Mouse (Mus musculus) thymus, postnatal 4 days (tissue): ENCODE data around the gene St3gal4.
A peak's percentile ranks its signal among the peaks of the same experiment; 100 is the strongest.

Experiments used
- DNase-seq: peaks from one replicate; pipeline ENCODE4 v3.0.0; 2021

St3gal4 gene

DNA sequence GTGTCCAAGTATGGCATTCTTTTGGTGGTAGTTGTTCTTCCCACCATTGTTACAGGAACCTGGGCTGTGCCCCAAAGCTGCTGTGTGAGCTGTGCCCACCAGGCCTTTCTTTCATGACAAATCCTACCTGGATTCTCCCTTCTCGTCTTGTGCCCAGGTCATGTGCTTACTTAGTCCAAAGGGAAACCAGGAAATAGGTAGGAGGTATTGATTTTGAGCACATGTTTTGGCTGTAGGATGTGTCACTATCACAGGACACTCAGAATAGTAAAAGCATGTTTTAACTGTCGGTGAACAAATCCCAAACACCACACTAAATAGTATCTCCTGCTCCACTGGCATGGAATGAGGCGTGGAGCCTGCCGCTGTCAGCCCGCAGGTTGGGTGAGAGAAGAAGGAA, 8.5 kb upstream of the St3gal4 start:
- DNase-seq: no peak

DNA sequence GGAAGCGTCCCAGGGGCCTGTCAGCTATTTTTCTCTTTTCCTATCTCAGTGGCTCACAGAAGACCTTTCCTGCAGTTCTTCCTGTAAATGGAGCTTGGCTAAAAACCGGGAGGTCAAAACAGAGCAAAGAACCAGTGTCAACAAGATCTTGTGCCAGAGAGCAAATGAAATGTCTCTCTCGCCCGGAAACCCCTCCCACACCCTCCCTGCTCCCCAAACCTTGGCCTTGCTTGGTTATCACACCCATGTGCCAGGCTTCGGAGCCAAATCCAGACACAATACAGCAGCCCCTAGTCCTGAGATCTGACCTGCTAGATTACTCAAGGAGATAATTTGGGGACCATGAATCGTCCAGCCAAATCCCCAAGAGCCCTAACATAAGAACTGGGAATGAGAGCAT, 8.1 kb upstream of the St3gal4 start:
- DNase-seq: no peak

- DNase-seq: peak; percentile 25
Measured at GRCm38 (mm10) chr9:35124678-35124955, 5.5 kb upstream of the St3gal4 start.

DNA sequence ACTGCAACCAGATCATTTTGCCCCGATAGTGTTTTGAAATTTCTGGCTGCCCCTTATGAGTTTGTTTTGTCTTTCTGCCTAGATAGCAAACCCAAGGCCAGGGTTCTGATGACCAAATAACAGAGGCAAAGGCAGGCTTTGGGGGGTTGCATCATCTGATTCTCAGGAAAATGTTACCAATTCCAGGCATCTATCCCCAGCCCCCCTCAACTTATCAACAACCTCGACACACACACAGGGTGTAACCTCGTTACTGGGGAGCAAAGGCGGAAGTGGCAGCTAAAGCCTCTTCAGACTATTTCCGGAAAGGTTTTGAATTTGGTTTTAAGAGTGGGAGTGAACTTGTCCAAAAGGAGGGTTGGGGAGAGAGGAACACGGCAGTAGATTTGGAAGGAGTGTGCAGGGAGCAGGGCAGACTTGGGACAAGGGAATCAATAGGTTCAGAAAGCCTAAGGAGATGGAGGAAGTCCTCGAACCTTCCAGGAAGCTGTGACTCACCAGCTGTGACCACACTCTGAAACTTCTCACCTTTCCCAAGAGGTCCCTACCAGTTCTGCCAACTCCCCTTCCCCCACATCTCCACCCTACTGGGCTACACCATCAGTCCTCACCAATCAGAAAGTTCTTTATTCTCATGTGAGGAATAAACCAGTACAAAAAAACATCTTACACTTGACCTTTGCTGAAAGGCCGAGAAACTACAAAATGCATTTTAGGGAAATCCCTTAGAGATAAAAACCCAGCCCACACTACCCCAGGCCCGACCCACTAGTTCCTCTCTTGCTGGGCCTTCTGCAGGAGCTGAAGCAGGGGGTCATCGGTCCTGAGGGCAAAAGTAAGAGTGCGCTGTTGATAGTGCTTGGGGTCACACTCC, 5.0 kb upstream of the St3gal4 start:
- DNase-seq: peak; percentile 51

DNA sequence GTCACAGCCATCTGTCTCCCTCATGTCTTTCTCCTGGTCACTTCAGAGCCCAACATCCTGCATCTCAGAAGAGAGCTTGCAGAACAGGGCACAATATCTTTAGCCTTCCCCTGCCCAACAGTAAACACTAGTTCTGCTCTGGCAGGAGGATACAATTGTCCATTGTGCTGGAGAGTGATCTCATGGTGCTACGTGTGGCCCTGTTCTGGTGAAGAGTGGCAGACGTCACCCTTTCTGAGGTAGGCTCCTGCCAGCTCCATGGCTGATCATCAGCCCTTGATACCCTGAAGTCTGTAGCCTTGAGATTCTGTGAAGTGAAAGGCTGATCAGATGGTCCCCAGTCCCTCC, 4.4 kb upstream of the St3gal4 start:
- DNase-seq: peak; percentile 26

DNA sequence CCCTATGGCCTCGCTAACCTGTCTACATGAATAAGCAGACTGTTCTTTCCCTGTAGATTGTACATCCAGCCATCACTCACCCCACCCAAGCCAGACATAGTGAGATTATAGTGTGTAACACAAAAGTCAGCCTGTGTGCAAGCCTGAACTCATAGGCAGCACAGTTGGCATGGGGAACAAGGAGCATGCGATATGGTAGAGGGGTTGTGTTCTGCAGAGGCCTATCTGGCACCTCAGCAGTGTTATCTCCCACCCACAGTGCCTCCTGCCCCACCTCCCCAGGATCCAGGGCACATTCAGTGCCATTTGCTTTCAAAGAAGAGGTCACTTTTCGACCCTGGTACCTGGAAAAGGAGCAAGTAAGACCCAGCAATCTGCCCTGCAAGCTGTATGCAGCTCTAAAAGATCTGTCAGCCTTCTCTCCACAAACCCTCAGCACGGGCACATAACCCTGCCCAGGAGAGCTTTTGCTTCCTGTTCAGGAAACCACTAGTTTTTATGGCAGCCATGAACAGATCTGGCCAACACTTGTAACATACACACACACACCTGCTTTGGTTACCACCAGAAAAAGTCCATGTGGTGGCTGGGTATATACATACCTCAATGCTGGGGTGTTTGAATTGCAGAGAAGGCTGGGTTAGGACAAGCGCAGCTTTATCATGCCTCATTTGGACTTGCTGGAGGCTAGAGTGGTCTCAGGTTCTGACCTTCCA, 3.6 kb upstream of the St3gal4 start:
- peak; percentile 28 for DNase-seq

DNA sequence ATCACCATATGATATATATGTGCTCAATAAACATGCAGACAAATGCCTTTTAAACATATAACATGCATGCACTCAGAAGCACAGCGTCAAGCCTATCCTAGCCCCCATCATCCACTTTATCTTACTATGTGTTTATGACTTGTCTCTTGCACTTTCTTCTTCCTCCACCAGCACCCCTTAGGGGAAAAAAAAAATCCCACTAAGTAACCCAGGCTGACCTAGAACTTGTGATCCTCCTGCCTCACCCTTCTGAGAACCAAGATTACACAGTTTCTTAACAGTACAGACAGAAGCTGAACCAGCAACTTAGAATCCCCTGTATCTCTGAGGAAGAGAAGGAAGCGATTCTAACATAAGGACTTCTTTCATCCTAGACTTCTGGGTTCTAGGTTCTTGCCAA, 505 bp downstream of the St3gal4 start:
- DNase-seq: no peak

DNA sequence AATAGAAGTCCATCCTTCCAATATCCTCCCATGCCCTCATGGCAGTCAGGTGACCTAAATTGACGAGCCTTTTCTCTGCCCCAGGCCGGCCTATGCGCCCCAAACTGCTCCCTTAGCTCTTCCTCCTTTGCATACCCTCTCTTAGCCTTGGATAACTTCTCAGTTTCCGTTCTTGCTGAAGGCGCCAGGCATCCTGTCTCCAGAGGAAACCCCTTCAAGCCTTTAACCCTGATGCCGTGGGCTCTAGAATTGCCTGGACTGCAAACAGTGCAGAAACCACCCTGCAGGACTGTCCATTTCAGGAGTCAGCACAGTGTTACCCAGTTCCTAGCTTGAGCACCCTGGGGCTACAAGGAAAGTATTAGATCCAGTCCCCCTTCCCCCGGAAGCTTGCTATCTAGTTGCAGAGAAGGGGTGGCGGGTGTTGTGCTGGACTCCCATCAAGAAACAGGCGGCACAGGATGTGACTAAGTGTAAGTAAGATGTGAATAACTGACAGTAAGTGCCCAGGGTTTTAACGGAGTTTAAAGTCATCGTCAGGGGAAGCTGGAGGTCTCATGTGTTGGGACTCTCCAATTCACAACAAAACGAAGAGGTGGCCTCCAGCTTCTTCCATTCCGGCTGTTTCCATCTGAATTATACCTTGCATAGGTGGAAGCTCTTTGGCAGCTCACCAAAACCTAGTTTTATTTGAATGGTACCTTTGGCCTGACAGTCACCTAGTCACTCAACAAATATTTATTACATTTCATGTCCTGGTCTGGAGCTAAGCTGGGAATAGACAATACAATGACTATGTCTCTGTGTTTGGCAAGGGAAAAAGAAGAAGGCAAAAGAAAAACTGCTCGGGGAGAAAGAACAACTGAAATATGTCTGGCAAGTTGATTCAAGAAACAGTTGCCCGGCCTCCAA, 1.4 kb downstream of the St3gal4 start:
- DNase-seq: peak; percentile 57

GRCm38 (mm10) chr9:35116391-35117381, 2.4 kb downstream of the St3gal4 start:
- DNase-seq: peak; percentile 86

- DNase-seq: no peak
Measured at GRCm38 (mm10) chr9:35115804-35116203, 3.3 kb downstream of the St3gal4 start.

DNA sequence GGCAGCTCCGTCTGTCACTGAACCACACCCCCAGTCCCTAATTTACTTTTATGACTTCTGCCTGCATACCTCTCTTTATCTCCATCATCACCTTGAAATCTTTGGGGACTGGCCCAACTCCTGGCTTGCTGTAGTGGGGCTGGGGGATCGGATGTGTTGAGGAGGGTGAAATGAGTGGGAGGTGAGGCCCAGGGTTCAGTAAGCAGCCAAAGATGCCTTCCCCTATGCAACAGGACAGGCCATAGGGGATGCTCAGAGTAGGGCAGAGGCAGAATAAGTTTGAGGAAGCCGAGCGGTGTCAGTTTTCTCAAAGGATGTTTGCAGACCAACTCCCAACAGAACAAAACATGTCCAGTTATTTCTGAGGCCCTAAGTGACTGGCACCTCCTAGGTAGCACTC, 3.8 kb downstream of the St3gal4 start:
- no peak for DNase-seq

- DNase-seq: no peak
Measured at GRCm38 (mm10) chr9:35114234-35114633, 4.8 kb downstream of the St3gal4 start.

DNA sequence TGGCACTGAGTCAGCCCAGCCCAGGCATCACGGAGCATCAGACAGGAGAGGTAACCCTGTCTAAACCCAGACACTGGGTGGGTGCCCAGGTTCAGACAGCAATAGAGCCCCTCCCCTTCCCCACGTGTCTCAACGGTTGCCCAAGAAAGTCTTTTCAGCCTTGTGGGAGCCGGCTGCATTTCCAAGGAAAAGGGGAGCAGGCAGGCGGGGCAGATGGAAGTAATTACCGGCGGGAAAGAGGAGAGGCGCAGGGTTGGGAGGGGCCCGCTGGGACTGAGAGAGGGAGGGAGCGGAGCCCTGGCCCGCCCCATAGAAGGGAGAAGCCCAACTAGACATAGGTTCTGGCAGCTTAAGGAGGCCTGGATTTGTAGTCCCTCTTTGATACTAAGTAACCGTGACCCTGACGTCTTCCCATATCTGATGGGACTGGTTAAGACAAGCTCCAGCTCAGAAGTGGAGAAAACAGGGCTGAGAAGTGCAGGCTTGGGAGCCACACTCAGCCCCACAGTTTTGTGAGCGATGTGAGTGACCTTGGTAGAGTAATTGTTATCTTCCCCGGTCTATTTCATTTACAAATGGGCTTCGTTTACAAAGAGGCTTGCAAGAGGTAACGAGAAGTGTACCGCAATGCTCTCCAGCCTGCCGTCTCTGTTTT, 7.0 kb downstream of the St3gal4 start:
- DNase-seq: no peak

GRCm38 (mm10) chr9:35111446-35111845, 7.6 kb downstream of the St3gal4 start:
- no peak for DNase-seq

DNA sequence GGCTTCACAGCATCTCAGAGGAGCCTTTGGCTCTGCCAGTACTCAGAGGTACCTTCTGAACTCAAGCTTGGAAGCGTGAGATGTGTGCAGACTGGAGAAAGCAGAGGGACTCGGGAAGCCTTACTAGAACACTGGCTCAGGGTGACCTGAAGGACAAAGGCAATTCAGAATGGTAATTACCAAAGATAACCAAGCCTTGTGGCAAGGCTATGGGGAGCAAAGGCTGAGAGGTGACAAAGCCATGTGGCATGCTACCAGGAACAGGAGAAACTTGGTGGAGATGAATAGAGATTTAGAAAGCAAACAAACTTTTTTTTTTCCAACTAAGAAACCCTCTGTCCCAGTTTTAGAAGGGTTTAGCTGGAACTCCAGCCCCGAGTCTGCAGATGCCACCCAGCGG, 8.5 kb downstream of the St3gal4 start:
- no peak for DNase-seq

DNA sequence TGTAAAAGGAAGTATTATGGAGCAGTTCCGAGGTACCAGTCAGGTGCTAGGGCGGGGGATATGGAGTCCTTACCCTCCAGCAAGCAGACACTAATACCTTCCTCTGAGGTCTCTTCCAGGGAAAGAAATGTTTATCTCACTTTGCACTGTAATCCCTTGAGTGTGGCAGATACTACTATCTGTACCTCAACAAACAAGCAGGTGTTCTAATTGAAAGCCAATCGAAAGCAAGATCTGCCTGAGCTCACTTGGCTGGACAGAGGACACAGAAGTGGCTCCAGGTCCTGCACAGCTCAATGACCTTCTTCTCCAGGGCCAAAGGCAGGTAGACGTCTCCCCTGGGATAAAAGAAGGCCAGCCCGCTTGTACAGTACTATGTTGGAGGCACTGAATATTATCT, 9.0 kb downstream of the St3gal4 start:
- no peak for DNase-seq

GRCm38 (mm10) chr9:35108916-35109315, 10.2 kb downstream of the St3gal4 start:
- DNase-seq: no peak

DNA sequence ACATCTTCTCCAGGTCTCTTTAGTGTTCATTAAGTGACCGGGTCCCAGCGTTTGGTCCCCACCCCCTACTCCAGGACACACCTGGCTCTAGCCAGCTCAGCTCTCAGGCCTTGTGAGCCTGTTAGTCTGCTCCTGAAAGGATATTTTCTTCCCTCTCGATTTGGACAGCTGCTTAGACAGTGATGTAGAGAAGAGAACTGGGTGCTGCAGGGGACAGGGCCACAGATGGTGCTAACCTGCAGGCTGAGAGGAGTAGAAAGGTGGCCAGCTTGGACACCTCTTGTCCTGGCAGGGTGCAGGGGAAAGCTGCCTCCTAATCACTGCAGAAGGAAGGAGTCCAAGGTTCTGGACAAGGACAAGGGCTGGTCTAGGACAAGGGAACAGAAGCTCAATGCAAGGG, 11.0 kb downstream of the St3gal4 start:
- DNase-seq: no peak

DNA sequence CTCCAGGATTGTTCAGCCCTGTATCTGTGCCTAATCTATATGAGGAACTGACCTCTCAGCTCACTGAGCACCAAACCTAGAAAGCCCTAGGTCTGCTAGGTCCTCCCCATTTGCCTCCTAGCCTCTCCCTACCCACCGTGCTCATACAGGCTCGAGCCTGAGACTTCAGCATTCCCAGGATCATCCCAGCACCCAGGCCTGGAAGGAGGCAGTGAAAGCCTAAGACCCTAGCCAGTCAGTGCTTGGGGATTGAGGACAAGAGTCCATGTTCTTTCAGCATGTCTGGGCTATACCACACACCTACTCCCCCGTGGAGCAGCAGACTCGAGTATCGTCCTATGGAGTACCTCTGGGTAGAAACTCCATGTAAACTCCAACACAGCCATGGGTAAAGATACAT, 11.7 kb downstream of the St3gal4 start:
- no peak for DNase-seq

DNA sequence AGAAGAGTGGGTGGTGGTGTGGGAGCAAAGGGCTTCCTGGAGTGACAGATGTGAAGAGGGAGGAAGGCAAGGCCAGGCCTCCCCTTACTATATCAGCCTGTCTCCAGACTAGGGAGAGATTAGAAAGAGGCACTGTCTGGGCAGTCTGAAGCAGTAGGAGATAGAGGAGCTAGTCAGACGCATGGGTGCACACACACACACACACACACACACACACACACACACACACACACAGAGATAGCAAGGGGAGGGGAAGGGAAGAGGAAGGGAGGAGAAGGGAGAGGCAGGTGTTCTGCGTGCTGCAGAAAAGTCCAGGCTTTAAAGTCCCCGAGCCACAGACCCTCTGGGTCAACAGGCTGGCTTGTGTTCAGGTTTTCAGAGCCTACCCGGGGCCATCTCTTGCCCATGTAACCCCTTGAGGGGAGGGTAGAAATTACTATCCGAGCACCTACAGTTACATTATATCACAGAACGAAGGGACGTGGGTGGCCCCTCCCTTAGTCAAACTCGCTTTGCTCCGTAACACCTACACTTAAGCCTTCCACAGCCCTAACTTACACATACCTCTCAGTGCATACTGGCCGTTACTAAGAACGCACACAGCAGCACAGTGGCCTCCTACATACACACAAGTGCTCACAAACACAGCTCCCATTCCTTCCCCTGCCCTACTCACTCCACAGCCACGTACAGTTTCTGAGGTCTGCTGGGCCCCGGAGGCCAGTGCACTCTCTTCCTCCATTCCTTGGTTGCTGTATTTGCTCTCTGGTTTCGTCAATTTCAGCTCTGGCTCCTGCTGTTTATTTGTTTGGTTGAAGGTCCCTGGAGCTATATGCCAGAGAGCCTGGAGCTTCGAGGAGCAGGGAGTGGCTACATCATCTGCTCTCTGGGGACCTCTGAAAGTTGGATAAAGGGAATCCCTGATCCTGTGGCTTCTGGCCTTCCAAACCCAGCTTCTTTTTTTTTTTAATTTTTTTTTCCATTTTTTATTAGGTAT, 12.9 kb downstream of the St3gal4 start:
- DNase-seq: no peak

DNA sequence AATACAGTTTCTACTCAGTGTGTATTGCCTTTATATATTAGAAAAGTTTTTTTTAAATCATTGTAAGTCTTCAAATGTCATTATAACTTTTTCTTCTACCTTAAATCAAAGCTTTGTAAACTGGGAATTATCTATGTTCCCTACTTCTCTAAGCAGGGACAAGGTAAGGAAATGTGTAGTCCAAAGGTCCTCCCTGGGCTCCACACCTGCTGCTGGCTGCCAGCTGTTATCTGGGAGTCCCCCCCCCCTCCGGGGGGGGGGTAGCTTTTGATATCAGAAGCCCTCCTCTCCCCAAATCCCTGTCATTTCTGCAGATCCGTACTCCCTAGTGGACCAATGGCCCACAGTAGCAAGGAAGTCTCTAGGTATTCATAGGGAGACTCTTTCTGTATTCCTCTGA, 13.6 kb downstream of the St3gal4 start:
- no peak for DNase-seq
